ENCODE assay signal across 9 mouse cellular contexts in genomic region chr6:114012834-114013233, GRCm38 (mm10). TPM values are rescaled to one million over a fixed set of nuclear protein-coding genes. Genes with fewer than 3 reads are reported as not detected.
A peak's percentile ranks its signal among the peaks of the same experiment; 100 is the strongest.
DNase-seq lines count a peak whose midpoint lies in the region; ATAC-seq and TF ChIP-seq lines count a peak whose summit lies in the region.
"Had no signal": no experiment of that assay in that cellular context is flagged by ENCODE, and none has a peak within 500 bp of the region (broad histone marks: within the 10 kb centered on the region; RNA-seq: fewer than 3 reads in every experiment).

No protein-coding gene starts in this region.

- no peaks in the 10 kb centered on the region for H3K36me3 ChIP-seq in intestine, embryonic 15.5 days
- H3K36me3 ChIP-seq in liver, adult 2 months (ENCODE audit: control insufficient read depth, insufficient read depth, low read length) = no peaks in the 10 kb centered on the region
- H3K36me3 ChIP-seq in stomach, postnatal 0 days (ENCODE audit: control insufficient read depth, insufficient read depth, low read length) = no peaks in the 10 kb centered on the region
- H3K36me3 ChIP-seq in midbrain, embryonic 14.5 days (ENCODE audit: control insufficient read depth, insufficient read depth, low read length) = no peaks in the 10 kb centered on the region

- no peaks in the 10 kb centered on the region for H3K9me3 ChIP-seq in intestine, embryonic 15.5 days
- no peaks in the 10 kb centered on the region for H3K9me3 ChIP-seq in stomach, postnatal 0 days (ENCODE audit: control insufficient read depth, low read length)
- H3K9me3 ChIP-seq in midbrain, embryonic 14.5 days (ENCODE audit: control insufficient read depth, low read length) = no peaks in the 10 kb centered on the region

- peak; percentile 21 for DNase-seq in ovary, postnatal 36 days (ENCODE audit: low spot score)
- no peak for DNase-seq in ovary, adult 18-20 months (ENCODE audit: low spot score)
- DNase-seq in liver, adult 2 months (ENCODE audit: extremely low read depth, low read depth, low spot score) = peak; percentile 74
- DNase-seq in stomach, postnatal 0 days (ENCODE audit: low spot score) = peak; percentile 19
- no peak for DNase-seq in heart, postnatal 14 days
- DNase-seq in thymus, postnatal 36 days = no peak
- no peak for DNase-seq in midbrain, embryonic 14.5 days

- intact Hi-C loops in heart, postnatal 14 days (cut with DNase I) = no loop called here

- no peak overlapping the region for H3K4me3 ChIP-seq in intestine, embryonic 15.5 days (replicated peaks)
- no peak overlapping the region for H3K4me3 ChIP-seq in liver, adult 2 months (ENCODE audit: insufficient read depth, low read depth, low read length)
- H3K4me3 ChIP-seq in stomach, postnatal 0 days (ENCODE audit: low read depth, low read length) = no peak overlapping the region
- no peak overlapping the region for H3K4me3 ChIP-seq in midbrain, embryonic 14.5 days (replicated peaks; ENCODE audit: low read depth, low read length)

- no peak for TF ChIP-seq EP300 in stomach, postnatal 0 days (optimal IDR thresholded peaks at IDR 0.05)

- H3K4me2 ChIP-seq in intestine, embryonic 15.5 days (replicated peaks) = peak overlapping the region; percentile 37; the same call in 1 of the 2 replicates
- no peak overlapping the region for H3K4me2 ChIP-seq in stomach, postnatal 0 days (replicated peaks; ENCODE audit: low read depth)
- H3K4me2 ChIP-seq in midbrain, embryonic 14.5 days (ENCODE audit: low read length) = no peak overlapping the region

- peaks cover 4% of the 10 kb centered on the region; the same call in 1 of the 2 replicates for H3K4me1 ChIP-seq in intestine, embryonic 15.5 days (replicated peaks)
- peaks cover 5% of the 10 kb centered on the region; the same call in 1 of the 2 replicates for H3K4me1 ChIP-seq in liver, adult 2 months (ENCODE audit: control insufficient read depth, insufficient read depth, low read length)
- H3K4me1 ChIP-seq in stomach, postnatal 0 days (replicated peaks; ENCODE audit: control insufficient read depth, insufficient read depth) = no peaks in the 10 kb centered on the region
- no peaks in the 10 kb centered on the region for H3K4me1 ChIP-seq in midbrain, embryonic 14.5 days (ENCODE audit: control insufficient read depth, insufficient read depth, low read length)

- H3K79me2 ChIP-seq in liver, adult 2 months (ENCODE audit: control insufficient read depth, insufficient read depth, low read length) = no peaks in the 10 kb centered on the region

- WGBS in intestine, embryonic 15.5 days = 7% methylated on average over 9 of the region's 9 CpGs
- WGBS in liver, adult 2 months = 7% methylated on average over 9 of the region's 9 CpGs
- 13% methylated on average over 9 of the region's 9 CpGs for WGBS in stomach, postnatal 0 days
- WGBS in midbrain, embryonic 14.5 days = 34% methylated on average over 9 of the region's 9 CpGs

- no peak overlapping the region; the same call in 1 of the 2 replicates for H3K27ac ChIP-seq in intestine, embryonic 15.5 days
- H3K27ac ChIP-seq in liver, adult 2 months (replicated peaks; ENCODE audit: insufficient read depth, low read depth, low read length) = no peak overlapping the region
- no peak overlapping the region for H3K27ac ChIP-seq in stomach, postnatal 0 days (replicated peaks)
- no peak overlapping the region for H3K27ac ChIP-seq in midbrain, embryonic 14.5 days (replicated peaks; ENCODE audit: low read depth, low read length)

- TF ChIP-seq POLR2A in liver, adult 2 months (IDR thresholded peaks at IDR 0.05; ENCODE audit: extremely low read depth, insufficient read depth, low read length) = no peak

- peak; percentile 90 for ATAC-seq in intestine, embryonic 15.5 days
- ATAC-seq in stomach, postnatal 0 days (ENCODE audit: low FRiP score, low TSS enrichment) = no peak
- ATAC-seq in midbrain, embryonic 14.5 days (ENCODE audit: low FRiP score, low TSS enrichment) = no peak

- no peaks in the 10 kb centered on the region for H3K27me3 ChIP-seq in intestine, embryonic 15.5 days (replicated peaks)
- no peaks in the 10 kb centered on the region for H3K27me3 ChIP-seq in liver, adult 2 months (ENCODE audit: control insufficient read depth, insufficient read depth, low read length)
- no peaks in the 10 kb centered on the region for H3K27me3 ChIP-seq in stomach, postnatal 0 days (ENCODE audit: control insufficient read depth, insufficient read depth, low read length)
- no peaks in the 10 kb centered on the region for H3K27me3 ChIP-seq in midbrain, embryonic 14.5 days (ENCODE audit: control insufficient read depth, insufficient read depth, low read length)

- TF ChIP-seq CTCF in liver, adult 2 months (IDR thresholded peaks at IDR 0.05; ENCODE audit: low read depth, low read length) = no peak
- TF ChIP-seq CTCF in stomach, postnatal 0 days (IDR thresholded peaks at IDR 0.05; ENCODE audit: low read depth) = no peak

- H3K9ac ChIP-seq in intestine, embryonic 15.5 days = no peak overlapping the region
- peak overlapping the region; percentile 61; the same call in 1 of the 2 replicates for H3K9ac ChIP-seq in liver, adult 2 months (ENCODE audit: low read depth, low read length)
- no peak overlapping the region for H3K9ac ChIP-seq in stomach, postnatal 0 days (ENCODE audit: low read length)
- H3K9ac ChIP-seq in midbrain, embryonic 14.5 days (replicated peaks; ENCODE audit: low read length) = no peak overlapping the region

RNA-seq across cellular contexts. Expression of gene Atp2b2, which starts 29.6 kb away (rescaled TPM):
- polyA plus RNA-seq in intestine, embryonic 15.5 days (2015; fragmentation: Nextera tagmentation; extraction: Ambion mirVana) = 1.00 and 1.1 TPM in 2 replicates
- 1.1 and 2.5 TPM in 2 replicates for total RNA-seq in liver, adult 2 months (2014; rRNA removed)
- 1.0 and 1.7 TPM in 2 replicates for polyA plus RNA-seq in liver, adult 2 months (2012; rRNA removed)
- 0.33 and 0.35 TPM in 2 replicates for polyA plus RNA-seq in stomach, postnatal 0 days (2015; fragmentation: Nextera tagmentation; extraction: Ambion mirVana)
- total RNA-seq in heart, postnatal 14 days (2021) = under 1 TPM; 0.49 to 0.69 TPM
- polyA plus RNA-seq in midbrain, embryonic 14.5 days (2014; fragmentation: Nextera tagmentation; extraction: Ambion mirVana) = 23.5 and 24.1 TPM in 2 replicates
- total RNA-seq: common myeloid progenitor, adult 5-6 weeks had no signal

Comparison
In these comparisons a context has a peak if more than half of its experiments do, and no peak if none do; other contexts are left out.
1. DNase-seq: peak in ovary, postnatal 36 days (single experiment), liver, adult 2 months (single experiment) and stomach, postnatal 0 days (single experiment); none in ovary, adult 18-20 months (single experiment), heart, postnatal 14 days (0 of 2), thymus, postnatal 36 days (0 of 2) and midbrain, embryonic 14.5 days (single experiment).